Mouse (Mus musculus): Measurements from ENCODE around the gene Slc35b2.

Gene Slc35b2

GRCm38 (mm10) chr17:45566031-45566359 is 2.3 kb downstream of the Slc35b2 start:
- DNase-seq = no peak

DNA sequence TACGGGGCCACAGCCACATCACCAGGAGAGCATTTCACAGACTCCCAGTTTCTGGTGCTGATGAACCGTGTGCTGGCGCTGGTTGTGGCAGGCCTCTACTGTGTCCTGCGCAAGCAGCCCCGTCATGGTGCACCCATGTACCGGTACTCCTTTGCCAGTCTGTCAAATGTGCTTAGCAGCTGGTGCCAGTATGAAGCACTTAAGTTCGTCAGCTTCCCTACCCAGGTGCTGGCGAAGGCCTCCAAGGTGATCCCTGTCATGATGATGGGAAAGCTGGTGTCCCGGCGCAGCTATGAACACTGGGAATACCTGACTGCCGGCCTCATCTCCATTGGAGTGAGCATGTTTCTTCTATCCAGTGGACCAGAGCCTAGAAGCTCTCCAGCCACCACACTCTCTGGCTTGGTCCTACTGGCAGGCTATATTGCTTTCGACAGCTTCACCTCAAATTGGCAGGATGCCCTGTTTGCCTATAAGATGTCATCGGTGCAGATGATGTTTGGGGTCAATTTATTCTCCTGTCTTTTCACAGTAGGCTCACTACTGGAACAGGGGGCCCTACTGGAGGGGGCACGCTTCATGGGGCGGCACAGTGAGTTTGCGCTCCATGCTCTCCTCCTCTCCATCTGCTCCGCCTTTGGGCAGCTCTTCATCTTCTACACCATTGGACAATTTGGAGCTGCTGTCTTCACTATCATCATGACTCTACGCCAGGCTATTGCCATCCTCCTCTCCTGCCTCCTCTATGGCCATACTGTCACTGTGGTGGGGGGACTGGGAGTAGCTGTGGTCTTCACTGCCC is 2.9 kb downstream of the Slc35b2 start:
- no peak for DNase-seq

- DNase-seq = no peak
Measured at GRCm38 (mm10) chr17:45567162-45567601, 3.5 kb downstream of the Slc35b2 start.

- DNase-seq = no peak
Measured at GRCm38 (mm10) chr17:45568990-45569389, 5.3 kb downstream of the Slc35b2 start.

GRCm38 (mm10) chr17:45569999-45570398 is 6.3 kb downstream of the Slc35b2 start:
- DNase-seq = no peak

- DNase-seq = peak; percentile 73 to 83
Measured at GRCm38 (mm10) chr17:45572103-45573086, 8.7 kb downstream of the Slc35b2 start.

GRCm38 (mm10) chr17:45573087-45573779 is 9.6 kb downstream of the Slc35b2 start, which contains the start of gene Hsp90ab1:
TSS of gene Hsp90ab1 (minus strand) at chr17:45573271.
- peak; percentile 100 for DNase-seq

DNA sequence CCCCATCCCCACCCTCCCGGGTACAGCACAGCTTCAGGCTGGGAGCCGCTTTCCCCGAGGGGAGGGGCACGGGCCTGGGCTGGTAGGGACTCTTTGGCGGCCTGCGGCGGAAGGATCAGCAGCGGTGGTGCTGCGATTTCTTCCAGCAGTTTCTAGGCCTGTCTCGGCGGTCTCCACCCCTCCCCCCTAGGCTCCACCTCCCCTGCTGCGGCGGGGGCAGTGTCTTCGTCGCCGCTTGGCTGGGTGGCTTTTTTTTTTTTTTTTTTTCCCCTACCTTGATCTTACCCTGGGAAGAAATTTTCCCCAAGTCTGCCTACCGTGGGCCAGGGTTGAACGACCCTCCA is 10.1 kb downstream of the Slc35b2 start:
- DNase-seq = peak; percentile 99

DNA sequence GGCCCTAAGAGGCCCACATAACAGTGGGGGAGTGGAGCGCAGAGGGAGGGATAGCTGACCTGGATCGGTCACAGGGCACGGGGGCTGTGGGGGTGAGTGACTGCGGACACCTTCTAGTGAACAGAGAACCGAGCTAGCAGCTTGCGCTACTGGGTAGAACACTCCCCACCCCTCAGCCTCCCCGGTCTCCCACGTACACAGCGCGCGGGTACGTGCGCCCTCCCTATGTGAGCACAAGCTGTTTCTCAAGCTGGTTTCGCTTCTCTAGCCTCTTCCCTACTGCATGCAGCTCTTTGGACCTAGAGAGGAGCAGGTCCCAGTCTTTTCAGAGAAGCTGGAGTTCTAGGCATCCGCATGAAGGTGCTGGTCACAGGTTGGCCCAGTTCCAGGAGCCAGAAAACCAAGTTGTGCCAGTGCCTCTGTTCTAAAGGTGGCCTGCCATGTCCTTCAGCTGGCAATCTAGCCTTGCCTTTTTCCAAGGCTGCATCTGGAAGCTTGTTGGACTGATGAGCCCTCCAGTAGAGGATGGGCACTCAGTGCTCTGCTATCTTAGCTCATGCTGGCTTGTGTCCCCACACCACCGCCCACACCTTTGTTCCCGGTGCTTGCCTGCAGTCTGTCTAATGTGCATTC is 10.6 kb downstream of the Slc35b2 start:
- DNase-seq = peak; percentile 81 to 85

DNA sequence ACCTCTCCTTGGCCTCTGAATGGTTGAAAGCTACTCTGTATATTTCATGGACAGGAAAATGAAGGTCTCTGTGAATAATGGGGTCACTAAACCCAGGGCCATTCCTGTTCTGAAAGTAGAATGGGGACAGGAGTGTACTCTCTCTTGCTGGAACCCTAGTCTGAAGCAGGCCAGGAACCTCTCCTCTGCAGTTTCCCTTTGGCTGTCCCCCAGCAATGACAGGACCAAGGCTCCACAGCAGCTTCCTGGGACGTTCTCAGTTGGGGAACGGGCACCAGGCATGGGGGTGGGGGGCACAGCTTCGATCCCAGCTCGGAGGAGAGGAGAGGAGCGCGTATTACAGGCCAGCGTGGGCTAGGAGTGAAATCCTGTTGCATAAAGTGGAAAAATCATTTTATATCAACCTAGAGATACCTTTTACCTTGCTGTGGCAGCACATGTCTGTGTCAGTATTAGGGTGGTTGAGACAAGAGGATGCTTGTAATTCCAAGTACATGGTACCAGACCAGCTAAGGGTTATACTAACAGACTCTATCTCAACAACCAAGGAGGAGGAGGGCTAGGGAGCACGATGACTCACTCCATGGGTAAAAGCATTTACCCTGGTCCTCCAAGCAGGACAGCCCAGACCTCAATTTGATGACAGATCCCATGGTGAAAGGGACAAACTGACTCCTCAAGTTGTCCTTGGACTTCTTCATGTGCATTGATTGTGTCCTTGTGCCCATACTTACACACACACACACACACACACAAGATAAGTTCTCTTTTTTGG is 11.6 kb downstream of the Slc35b2 start:
- DNase-seq = no peak

- no peak for DNase-seq
Measured at GRCm38 (mm10) chr17:45578242-45578641, 14.6 kb downstream of the Slc35b2 start.

GRCm38 (mm10) chr17:45578843-45579242 is 15.2 kb downstream of the Slc35b2 start:
- peak in 1 of 2 experiments; percentile 28 for DNase-seq

- DNase-seq = peak in 1 of 2 experiments; percentile 6
Measured at GRCm38 (mm10) chr17:45579554-45579953, 15.9 kb downstream of the Slc35b2 start.

GRCm38 (mm10) chr17:45580958-45581477 is 17.3 kb downstream of the Slc35b2 start:
- peak in 1 of 2 experiments; percentile 16 for DNase-seq

- peak; percentile 68 to 70 for DNase-seq
Measured at GRCm38 (mm10) chr17:45581567-45581983, 17.9 kb downstream of the Slc35b2 start.

DNA sequence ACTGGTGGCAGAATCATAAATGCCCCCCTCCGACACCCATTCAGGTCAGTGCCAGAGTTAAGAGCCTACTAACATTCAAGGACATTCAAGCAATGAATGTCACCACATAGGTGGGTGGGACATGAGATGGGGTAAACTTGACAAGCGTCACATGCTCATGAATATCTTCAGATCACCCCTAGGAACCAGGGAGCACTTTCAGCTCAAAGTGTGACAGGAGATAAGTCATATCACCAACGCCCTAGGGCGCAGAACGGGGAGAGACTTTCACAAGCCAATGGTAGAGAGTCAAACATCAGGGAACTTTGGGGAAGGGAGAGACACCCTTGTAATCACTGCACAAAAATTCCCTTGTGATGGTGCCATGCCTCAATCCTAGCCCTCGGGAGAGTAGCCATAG is 18.5 kb downstream of the Slc35b2 start:
- DNase-seq = peak in 1 of 2 experiments; percentile 5

- peak; percentile 42 to 51 for DNase-seq
Measured at GRCm38 (mm10) chr17:45582715-45583355, 19.2 kb downstream of the Slc35b2 start.

GRCm38 (mm10) chr17:45584096-45584896 is 20.6 kb downstream of the Slc35b2 start:
- peak in 1 of 2 experiments; percentile 41 for DNase-seq

GRCm38 (mm10) chr17:45584939-45585678 is 21.4 kb downstream of the Slc35b2 start:
- DNase-seq = peak; percentile 76 to 79

All from thymus, postnatal 36 days (tissue).